Mouse (Mus musculus) MEL (cell line): ENCODE results near the gene Syt11.
"Not testable (repeated sequence)": the region's sequence is repeated elsewhere in the genome, so short reads cannot be mapped to it uniquely, and the experiment has no call there.

Experiments
- CHD2 ChIP-seq: IDR thresholded peaks from 2 replicates; pipeline ENCODE4 v1.6.1; 2011; ENCODE audit warnings: low read length, improper control_type of control experiment
- CTCF ChIP-seq, 3 experiments: IDR thresholded peaks in 2 of 3; conservative IDR thresholded peaks in 1 of 3; 2 replicates each; pipeline ENCODE4 v1.5.1; 2011 to 2012; ENCODE audit warnings: low read length in 3 of 3, low read depth in 2 of 3, mild to moderate bottlenecking in 2 of 3, improper control_type of control experiment in 1 of 3, inconsistent platforms in 1 of 3, mixed read lengths in 1 of 3, moderate library complexity in 1 of 3; ENCODE audit not compliant: control insufficient read depth in 1 of 3, insufficient read depth in 1 of 3, poor library complexity in 1 of 3, severe bottlenecking in 1 of 3
- EP300 ChIP-seq, 2 experiments: IDR thresholded peaks; 2 replicates each; pipeline ENCODE4 v1.6.1; 2011; ENCODE audit warnings: improper control_type of control experiment in 2 of 2, low read length in 2 of 2, low read depth in 1 of 2, mild to moderate bottlenecking in 1 of 2
- GATA1 ChIP-seq: IDR thresholded peaks from 2 replicates; pipeline ENCODE4 v1.6.1; 2011; ENCODE audit warnings: low read depth, low read length, improper control_type of control experiment
- MYC ChIP-seq: IDR thresholded peaks from 2 replicates; pipeline ENCODE4 v1.6.1; 2011; ENCODE audit warnings: low read depth, mild to moderate bottlenecking, low read length, improper control_type of control experiment, moderate library complexity
- POLR2A ChIP-seq, 2 experiments: IDR thresholded peaks; 2 replicates each; pipeline ENCODE4 v1.6.1; 2011 to 2012; ENCODE audit warnings: low read length in 2 of 2, mild to moderate bottlenecking in 2 of 2, control low read depth in 1 of 2, improper control_type of control experiment in 1 of 2, low read depth in 1 of 2, moderate library complexity in 1 of 2; ENCODE audit not compliant: control insufficient read depth in 1 of 2, insufficient read depth in 1 of 2, poor library complexity in 1 of 2
- ZNF384 ChIP-seq: IDR thresholded peaks from 2 replicates; pipeline ENCODE4 v1.6.1; 2012; ENCODE audit warnings: low read depth, mild to moderate bottlenecking, inconsistent platforms, low read length, improper control_type of control experiment

DNA sequence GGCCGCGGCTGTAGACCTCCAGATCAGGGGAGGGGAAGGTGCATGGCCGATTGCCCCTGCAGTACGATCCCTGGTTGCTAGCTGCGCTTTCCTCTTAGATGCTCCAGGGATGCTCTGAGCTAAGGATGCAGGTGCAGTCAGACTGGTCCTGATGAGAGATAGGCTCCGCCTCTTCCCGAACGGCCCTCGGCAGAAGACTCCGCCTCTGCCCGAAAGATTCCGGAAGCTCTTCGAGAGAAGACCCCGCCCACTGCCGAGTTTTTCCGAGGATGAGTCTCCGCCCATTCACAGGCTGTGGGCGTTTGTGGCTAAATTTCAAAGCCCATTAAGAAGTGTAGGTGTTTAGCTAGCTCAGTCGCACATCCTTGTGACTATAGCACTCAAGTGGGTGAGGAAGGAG, 2.6 kb downstream of the Syt11 start:
- not testable (repeated sequence) for TF ChIP-seq MYC; ZNF384; CTCF (IDR thresholded peaks at IDR 0.05 in 2 of 3, conservative IDR thresholded peaks at IDR 0.05 in 1 of 3; ENCODE audit: control insufficient read depth in 1 of 3, insufficient read depth in 1 of 3, low read depth in 2 of 3, low read length in 3 of 3, poor library complexity in 1 of 3, severe bottlenecking in 1 of 3); POLR2A (IDR thresholded peaks at IDR 0.05; ENCODE audit: control insufficient read depth in 1 of 2, insufficient read depth in 1 of 2, low read depth in 1 of 2, low read length in 2 of 2, poor library complexity in 1 of 2); GATA1; CHD2; EP300 (IDR thresholded peaks at IDR 0.05; ENCODE audit: low read depth in 1 of 2, low read length in 2 of 2)
